Mouse (Mus musculus): ENCODE data around the gene Zfpl1.
A peak's percentile ranks its signal among the peaks of the same experiment; 100 is the strongest.

Gene Zfpl1

DNA sequence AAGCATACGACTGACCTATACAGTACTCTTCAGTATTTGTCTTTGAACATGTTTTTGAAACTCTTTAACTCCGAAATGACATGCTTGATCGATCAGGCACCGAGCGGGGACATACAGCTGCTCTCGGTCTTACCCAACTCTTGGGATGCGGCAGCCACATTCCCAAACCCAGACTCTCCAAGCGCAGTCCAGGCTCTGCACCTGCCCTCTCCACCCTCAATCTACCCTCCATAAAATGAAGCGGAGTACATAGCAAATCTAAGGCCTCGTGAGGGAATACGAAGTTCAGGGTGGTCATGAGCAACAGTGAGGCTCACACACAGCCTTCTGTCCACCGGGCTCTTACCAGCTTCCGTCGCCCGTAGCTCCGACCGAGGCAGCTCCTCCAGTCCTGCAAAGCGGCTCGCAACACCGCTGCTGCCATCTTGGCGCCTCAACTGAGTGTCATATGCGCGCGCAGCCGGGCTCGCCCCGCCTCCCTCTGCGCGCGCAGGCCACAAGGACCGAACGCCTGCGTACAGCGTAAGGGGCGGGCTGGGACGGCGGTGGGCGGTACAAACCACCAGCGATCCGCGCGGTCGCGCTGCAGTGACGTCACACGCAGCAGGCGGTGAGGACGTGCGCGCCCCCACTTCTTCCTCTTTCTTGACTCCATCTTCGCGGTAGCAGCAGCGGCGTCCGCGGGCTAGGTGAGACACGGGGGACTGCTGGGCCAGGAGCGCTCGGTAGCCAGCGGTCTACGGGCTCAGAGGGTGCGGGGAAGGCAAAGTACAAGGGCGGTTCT, 27.3 kb downstream of the Zfpl1 start, which contains the start of the genes Mrpl49 and Fau:
Gene Mrpl49 (minus strand): TSS at position 473 of the 784 bp plus-strand sequence.
Gene Fau (plus strand): TSS at position 532 of the 784 bp plus-strand sequence.
- DNase-seq = peak; percentile 98

DNA sequence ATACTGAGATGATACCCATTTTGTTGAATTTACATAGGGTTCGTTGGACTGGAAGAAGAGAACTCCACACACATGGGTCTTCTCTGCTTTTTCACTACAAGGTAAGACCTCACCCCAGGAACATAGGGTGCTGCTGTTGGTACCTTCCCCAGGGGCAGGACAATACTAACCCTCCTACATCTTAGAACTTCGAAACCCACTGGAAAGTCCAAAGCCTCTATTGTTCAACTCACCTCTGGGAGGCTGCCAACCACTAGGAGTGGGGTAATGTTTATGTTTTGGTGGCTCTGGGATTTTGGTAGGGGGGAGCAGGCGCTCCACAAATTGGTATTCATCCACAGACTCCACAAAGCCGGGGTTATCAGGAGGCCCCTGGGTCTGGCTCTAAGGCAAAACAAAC, 28.1 kb downstream of the Zfpl1 start:
- DNase-seq = no peak

DNA sequence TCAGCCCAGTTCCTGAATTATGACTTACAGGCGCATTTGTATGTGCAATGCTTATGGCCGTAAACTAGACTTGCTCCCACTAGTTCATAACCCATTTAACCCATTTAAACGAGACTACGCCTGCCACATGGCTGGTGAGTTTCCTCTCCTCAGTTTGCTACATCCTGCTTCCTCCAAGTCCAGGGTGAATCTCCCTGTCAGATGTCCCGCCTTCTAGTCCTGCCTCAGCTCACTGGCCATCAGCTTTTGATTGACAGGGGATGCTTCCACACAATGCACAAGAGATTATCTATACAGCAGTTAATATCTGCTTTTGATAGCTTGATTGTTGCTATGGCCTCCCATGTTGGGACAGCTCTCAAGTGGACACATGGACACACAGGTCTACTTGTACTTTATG, 30.5 kb downstream of the Zfpl1 start:
- peak; percentile 21 for DNase-seq

DNA sequence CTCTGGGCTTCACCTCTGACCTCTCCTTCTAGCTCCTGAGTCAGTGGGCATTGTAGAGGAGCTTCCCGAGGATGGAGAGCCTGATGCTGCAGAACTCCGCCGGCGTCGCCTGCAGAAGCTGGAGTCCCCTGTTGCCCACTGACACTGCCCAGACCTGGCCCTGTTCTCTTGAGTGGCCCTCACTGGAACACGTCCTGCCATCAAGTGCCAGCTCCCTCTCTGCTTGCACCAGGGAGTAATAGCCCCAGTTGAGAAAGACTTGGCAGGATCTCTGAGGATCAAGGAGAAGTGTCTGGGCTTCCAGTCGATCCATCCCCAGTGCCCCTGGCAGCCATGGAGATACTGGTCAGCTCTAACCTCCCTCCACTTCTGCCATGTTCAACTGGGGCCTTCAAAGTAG, 32.2 kb downstream of the Zfpl1 start:
- no peak for DNase-seq

DNA sequence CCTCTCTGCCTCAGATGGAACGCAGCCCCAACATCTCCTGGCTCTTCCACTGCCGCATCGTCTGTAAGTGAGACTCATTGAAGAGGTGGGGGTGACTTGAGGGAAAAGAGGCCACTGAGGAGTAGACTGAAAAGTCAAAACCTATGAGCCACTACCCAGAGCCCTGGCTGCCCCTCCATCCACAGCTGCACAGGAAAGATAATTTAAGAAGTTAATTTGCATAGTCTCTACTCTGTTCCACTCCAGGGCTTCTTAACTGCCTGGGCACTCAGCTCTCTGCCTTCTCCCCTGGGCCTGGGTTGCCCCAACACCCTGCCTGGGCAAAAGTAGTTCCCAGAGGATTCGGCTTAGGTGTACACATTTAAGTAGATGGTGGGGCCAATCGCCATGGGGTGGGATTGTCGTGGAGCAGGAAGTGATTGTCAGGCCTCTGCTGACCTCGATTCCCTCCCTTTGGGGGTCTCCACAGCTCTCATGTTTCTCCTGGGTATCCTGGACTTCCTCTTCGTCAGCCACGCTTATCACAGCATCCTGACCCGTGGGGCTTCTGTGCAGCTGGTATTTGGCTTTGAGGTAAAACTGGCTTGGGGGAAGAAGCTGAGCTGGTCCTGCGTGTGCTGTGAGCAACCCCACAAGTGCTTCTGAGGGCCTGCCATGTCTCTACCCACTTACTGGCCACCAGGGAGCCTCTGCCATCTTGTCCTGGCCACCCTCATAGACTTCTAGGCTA, 35.9 kb downstream of the Zfpl1 start:
- DNase-seq = no peak

DNA sequence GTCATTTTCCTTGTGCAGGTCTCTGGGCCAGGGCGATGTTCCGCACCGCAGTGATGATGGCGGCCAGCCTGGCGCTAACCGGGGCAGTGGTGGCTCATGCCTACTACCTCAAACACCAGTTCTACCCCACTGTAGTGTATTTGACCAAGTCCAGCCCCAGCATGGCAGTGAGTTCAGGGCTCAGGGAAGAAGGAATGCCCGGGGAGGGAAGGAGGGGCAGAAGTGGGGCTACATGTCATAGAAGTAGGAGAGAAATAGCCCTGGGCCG, 36.9 kb downstream of the Zfpl1 start:
- no peak for DNase-seq

DNA sequence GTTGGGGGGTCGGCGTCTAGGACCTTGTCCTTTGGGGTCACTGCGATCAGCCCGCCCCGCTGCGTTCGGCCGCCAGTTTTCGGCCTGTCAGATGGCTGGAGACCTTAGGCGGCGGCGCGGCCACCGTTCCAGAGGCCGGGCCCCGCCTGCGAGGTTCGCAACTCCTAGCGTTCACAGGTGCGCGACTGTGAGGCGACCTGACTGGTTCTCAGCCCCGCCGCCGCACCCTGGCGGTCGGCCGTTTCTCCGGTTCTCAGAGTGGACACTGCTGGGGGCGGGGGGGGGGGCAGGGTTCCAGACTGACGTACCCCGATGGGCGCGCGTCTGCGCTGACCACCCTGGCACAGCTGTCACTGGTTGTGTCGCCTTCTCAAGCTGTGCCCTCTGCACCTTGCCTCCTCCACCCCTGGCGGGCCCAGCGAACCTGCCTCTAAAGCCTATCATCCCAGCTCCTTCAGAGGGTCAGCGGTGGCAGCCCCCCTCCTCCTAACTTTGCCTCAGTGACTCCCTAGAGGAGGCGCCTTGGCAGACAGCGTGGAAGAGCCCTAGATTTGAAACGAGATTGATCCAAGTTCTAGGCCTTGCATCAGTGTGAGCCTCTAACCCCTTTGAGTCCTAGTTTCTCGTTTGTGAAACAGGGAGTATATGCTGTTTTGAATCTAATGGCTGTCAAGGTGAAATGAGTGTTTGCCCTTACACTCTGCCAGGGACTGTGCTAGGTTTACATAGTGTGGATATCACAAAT, 37.4 kb downstream of the Zfpl1 start:
- no peak for DNase-seq

DNA sequence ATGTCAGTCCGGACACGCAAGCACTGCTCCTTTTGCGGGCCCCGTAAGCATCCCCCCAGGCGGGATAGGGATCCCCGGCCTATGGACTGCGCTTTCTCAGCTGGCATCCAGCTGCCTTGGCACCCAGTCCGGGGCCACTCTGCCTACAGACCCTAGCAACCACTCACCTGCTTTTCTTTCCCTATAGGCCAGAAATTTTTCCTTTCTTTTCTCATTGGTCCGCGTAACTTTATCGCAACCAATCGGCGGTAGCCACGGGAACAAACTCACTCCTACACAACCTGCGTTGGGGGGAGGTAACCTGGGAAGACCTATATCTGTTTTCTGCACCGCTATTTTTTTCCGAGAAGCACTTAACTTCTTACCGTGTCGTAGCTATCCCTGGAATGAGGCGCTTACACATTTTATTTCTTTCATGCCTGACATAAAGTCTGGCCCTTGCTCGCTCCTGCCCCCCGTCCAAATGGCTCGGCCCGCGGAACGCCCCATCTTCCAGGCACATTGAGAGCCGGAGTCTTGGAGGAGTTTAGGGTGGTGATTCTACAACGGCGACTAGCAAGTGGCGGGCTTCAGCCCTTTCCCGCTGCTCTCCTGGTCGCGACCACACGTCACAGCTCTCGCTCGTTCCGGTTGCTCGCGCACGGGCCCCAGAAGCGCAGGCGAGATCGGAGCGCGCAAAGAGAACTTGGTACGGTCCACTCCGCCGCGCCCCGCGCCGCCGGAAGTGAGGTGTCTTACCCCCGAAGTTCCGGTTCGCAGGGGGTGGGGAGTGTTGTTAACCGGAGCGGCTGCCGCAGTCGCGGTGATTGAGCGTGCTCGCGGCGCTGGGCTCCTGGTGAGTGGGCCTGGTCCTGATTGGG, 38.2 kb downstream of the Zfpl1 start, which contains the start of gene Syvn1:
Gene Syvn1 (plus strand): TSS at position 283 of the 860 bp plus-strand sequence.
- DNase-seq = peak; percentile 97

DNA sequence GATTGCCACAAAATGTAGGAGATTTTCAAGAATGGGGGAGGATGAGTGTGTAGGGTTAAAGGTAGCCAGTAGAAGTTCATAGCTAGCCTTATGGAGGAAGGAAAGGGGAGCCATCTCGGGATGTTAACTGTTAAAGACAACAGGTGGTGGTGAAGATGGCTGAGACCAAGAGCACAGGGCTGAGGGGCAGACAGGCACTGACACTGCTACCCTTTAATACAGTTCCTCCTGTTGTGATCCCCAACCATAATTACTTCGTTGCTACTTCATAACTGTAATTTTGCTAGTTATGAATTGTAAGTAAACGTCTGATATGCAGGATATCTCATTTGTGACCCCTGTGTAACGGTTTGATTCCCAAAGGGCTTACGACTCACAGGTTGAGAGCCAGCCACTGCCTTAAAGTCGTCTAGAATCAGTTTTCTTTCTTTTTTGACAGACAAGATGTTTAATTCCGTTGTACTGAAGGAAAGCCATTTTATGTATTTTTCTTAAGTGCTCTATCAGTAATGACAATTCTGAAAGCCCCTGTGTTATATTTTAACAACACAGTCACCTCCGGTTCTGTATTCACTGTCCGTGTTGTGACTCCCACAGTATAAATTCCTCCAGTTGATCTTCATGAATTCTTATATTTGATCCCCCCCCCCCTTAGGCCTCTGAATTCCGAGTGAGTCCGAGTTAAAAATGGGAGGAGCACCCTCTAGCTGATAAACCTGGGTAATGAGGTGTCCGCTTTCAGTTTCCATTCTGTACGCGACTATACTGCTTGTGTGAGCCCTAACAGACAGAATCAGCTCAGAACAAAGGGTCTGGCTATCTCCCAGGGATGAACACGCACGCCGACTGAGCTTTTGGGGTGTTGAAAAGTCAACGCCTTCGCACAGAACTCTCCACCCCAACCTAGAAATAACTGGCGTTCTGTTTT, 39.1 kb downstream of the Zfpl1 start:
- DNase-seq = no peak

DNA sequence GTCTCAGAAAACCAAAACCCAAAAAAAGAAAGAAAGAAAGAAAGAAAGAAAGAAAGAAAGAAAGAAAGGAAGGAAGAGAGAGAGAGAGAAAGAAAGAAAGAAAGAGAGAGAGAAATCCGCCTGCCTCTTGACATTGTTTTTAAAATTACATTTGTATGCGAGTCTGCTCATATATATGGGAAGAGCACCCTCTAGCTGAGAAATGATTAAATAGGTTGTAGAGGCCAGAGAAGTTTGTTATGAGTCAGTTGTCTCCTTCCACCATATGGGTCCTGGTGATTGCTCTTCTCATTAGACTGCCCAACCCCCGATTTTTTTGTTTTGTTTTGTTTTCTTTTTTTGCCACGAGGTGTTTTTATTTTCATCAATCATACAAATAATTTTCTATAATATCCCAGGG, 40.7 kb downstream of the Zfpl1 start:
- DNase-seq = peak; percentile 54

DNA sequence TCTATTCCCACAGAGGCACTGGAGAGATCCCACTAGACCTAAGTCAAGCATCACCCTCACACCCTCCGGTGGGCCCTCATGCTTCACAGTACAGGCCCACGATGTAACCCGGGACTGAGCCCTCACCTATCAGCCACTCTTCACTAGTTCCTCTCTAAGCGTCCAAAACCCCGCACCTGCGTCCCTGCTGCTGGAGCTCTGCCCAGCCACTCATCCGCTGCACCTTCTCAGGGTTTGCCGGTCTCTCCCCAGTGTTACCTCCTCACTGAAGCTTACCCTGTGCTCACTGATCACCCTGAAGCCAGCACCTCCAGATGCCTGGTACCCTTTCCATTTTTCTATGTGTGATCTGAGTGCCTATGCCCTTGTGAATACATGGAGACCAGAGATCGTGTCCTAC, 42.5 kb downstream of the Zfpl1 start:
- DNase-seq = no peak

DNA sequence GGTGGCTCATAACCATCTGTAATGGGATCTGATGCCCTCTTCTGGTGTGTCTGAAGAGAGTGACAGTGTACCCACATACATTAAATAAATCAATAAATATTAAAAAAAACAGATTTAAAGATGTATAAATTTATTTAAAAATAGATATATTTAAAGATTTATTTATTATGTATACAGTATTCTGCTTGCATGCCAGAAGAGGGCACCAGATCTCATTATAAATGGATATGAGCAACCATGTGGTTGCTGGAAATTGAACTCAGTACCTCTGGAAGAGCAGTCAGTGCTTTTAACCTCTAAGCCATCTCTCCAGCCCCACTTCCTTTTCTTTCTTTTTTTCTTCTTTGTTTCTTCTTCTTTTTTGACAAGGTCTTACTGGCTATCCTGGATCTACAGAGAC, 44.8 kb downstream of the Zfpl1 start:
- no peak for DNase-seq

DNA sequence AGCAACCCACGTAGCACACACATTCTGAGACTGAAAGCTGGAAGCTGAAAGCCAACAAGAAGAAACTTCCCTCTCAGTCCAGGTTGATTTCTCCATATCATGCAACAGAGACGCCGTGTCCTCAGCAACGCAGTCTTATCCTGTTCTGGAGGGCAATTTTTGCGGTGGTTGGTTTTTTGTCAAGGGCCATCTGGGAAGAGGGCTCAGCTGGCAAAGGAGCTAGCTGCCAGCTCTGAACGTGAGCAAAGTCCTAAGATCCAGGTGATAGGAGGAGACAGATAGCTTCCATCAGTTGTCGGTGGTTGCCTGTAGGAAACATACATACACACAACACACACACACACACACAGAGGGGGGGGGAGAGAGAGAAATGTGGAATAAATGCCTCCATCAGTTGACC, 46.4 kb downstream of the Zfpl1 start:
- no peak for DNase-seq

DNA sequence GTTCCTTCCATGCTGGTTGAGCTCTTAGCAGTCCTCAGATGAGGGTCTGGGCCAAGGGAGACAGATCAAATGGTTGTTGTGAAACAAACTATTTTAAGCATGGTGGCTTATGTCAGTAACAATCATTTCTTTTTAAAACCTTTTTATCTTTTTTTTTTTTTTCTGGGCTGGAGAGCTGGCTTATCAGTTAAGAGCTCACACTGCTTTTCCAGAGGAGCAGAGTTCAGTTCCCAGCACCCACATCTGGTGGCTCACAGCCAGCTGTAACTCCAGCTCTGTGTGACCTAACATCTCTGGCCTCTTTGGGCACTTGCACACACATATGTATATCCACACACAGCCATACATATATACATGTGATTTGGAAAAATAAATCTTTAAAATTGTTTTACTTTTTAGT, 47.1 kb downstream of the Zfpl1 start:
- DNase-seq = no peak

DNA sequence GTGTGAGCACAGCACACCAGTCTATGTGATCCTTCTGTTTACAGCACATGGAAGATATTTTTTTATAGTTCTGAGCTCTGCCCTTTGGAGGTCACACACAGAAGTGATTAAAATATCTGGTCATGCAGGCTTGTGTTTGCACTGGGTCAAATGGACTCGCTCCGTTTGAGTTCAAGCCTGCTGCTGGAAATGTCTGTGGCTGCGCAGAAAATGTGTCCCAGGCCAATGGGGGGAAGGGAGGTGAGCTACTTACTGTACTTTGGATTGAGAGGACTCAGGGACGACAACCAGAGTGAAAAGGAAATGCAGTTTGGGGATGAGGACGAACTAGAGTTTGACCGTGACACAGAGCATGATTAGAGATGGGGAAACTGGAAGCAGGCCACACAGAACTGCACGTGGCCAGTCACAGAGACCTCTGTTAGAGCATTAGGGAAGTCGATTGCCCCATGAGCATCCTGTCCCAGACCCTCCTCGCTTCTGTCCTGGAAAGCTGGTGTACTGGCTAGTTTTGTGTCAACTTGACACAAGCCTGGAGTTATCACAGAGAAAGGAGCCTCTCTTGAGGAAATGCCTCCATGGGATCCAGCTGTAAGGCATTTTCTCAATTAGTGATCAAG, 48.7 kb downstream of the Zfpl1 start:
- no peak for DNase-seq

All from retina, postnatal 1 day (tissue).